Mouse (Mus musculus): Measurements from ENCODE around the gene Myg1. TPM values are rescaled to one million over a fixed set of nuclear protein-coding genes. Genes with fewer than 3 reads are reported as not detected.

Gene Myg1
- polyA plus RNA-seq, 2 experiments, result 32.5 to 43.2 TPM

- Histone ChIP-seq H3K36me3 (replicated peaks; ENCODE audit: control insufficient read depth, insufficient read depth, low read depth) (no peaks in the 10 kb centered on the region), H3K9ac (replicated peaks) (no peak overlapping the region), H3K27ac (no peak overlapping the region), H3K4me1 (replicated peaks; ENCODE audit: control insufficient read depth in 2 of 2, insufficient read depth in 2 of 2, low read length in 1 of 2) (0 out of 4 replicates have a peak, but pooled peaks cover 0 to 2% of the 10 kb centered on the region in 2 experiments), H3K4me2 (ENCODE audit: low read depth) (no peak overlapping the region), H3K4me3 (ENCODE audit: insufficient read depth in 1 of 2, low read depth in 2 of 2, low read length in 2 of 2) (no peak overlapping the region), H3K27me3 (ENCODE audit: control insufficient read depth, insufficient read depth, low read length) (peaks cover 40% of the 10 kb centered on the region), H3K9me3 (ENCODE audit: control insufficient read depth, low read length) (no peaks in the 10 kb centered on the region)
- TF ChIP-seq CTCF (IDR thresholded peaks at IDR 0.05; ENCODE audit: low read depth) (no peak), EP300 (IDR thresholded peaks at IDR 0.05; ENCODE audit: low read depth) (no peak)
- no peak for ATAC-seq (ENCODE audit: insufficient read depth)
- 16% methylated on average over 7 of the region's 7 CpGs for WGBS (ENCODE audit: insufficient replicate concordance)
- no peak for DNase-seq (ENCODE audit: low read depth in 3 of 3, low spot score in 3 of 3)
Measured at GRCm38 (mm10) chr15:102366238-102366637, 34.7 kb downstream of the Myg1 start.

- H3K36me3 ChIP-seq (replicated peaks; ENCODE audit: control insufficient read depth, insufficient read depth, low read depth), result no peaks in the 10 kb centered on the region
- no peak for TF ChIP-seq EP300 (IDR thresholded peaks at IDR 0.05; ENCODE audit: low read depth)
- TF ChIP-seq CTCF (IDR thresholded peaks at IDR 0.05; ENCODE audit: low read depth), result no peak
- 6% methylated on average over 15 of the region's 15 CpGs for WGBS (ENCODE audit: insufficient replicate concordance)
- H3K9me3 ChIP-seq (ENCODE audit: control insufficient read depth, low read length), result no peaks in the 10 kb centered on the region
- H3K4me3 ChIP-seq (ENCODE audit: insufficient read depth in 1 of 2, low read depth in 2 of 2, low read length in 2 of 2), result no peak within 1 kb of the TSS
- H3K4me2 ChIP-seq (ENCODE audit: low read depth), result no peak within 1 kb of the TSS
- no peak for ATAC-seq (ENCODE audit: insufficient read depth)
- peaks cover 43% of the 10 kb centered on the region for H3K27me3 ChIP-seq (ENCODE audit: control insufficient read depth, insufficient read depth, low read length)
- DNase-seq (ENCODE audit: low read depth in 3 of 3, low spot score in 3 of 3), result no peak
- H3K9ac ChIP-seq (replicated peaks), result no peak within 1 kb of the TSS
- 0 out of 4 replicates have a peak, but pooled peaks cover 0 to 2% of the 10 kb centered on the region in 2 experiments for H3K4me1 ChIP-seq (replicated peaks; ENCODE audit: control insufficient read depth in 2 of 2, insufficient read depth in 2 of 2, low read length in 1 of 2)
- H3K27ac ChIP-seq, result no peak within 1 kb of the TSS
Measured at GRCm38 (mm10) chr15:102366733-102367344, 35.3 kb downstream of the Myg1 start, which contains the start of gene Sp7. Sp7 (minus strand) TSS chr15:102367182.

GRCm38 (mm10) chr15:102369972-102370371 is 38.5 kb downstream of the Myg1 start:
- Histone ChIP-seq H3K27ac (no peak overlapping the region), H3K4me2 (ENCODE audit: low read depth) (no peak overlapping the region), H3K4me1 (replicated peaks; ENCODE audit: control insufficient read depth in 2 of 2, insufficient read depth in 2 of 2, low read length in 1 of 2) (no peaks in the 10 kb centered on the region), H3K27me3 (ENCODE audit: control insufficient read depth, insufficient read depth, low read length) (peaks cover 30% of the 10 kb centered on the region), H3K9ac (replicated peaks) (no peak overlapping the region), H3K4me3 (ENCODE audit: insufficient read depth in 1 of 2, low read depth in 2 of 2, low read length in 2 of 2) (no peak overlapping the region), H3K36me3 (replicated peaks; ENCODE audit: control insufficient read depth, insufficient read depth, low read depth) (no peaks in the 10 kb centered on the region), H3K9me3 (ENCODE audit: control insufficient read depth, low read length) (no peaks in the 10 kb centered on the region)
- 12% methylated on average over 13 of the region's 13 CpGs for WGBS (ENCODE audit: insufficient replicate concordance)
- DNase-seq (ENCODE audit: low read depth in 3 of 3, low spot score in 3 of 3) (no peak), ATAC-seq (ENCODE audit: insufficient read depth) (no peak)
- TF ChIP-seq EP300 (IDR thresholded peaks at IDR 0.05; ENCODE audit: low read depth), result no peak
- no peak for TF ChIP-seq CTCF (IDR thresholded peaks at IDR 0.05; ENCODE audit: low read depth)

GRCm38 (mm10) chr15:102370727-102371126 is 39.2 kb downstream of the Myg1 start:
- Histone ChIP-seq H3K4me1 (replicated peaks; ENCODE audit: control insufficient read depth in 2 of 2, insufficient read depth in 2 of 2, low read length in 1 of 2) (no peaks in the 10 kb centered on the region), H3K36me3 (replicated peaks; ENCODE audit: control insufficient read depth, insufficient read depth, low read depth) (no peaks in the 10 kb centered on the region), H3K9me3 (ENCODE audit: control insufficient read depth, low read length) (no peaks in the 10 kb centered on the region), H3K9ac (replicated peaks) (no peak overlapping the region), H3K27ac (no peak overlapping the region), H3K27me3 (ENCODE audit: control insufficient read depth, insufficient read depth, low read length) (peaks cover 27% of the 10 kb centered on the region), H3K4me3 (ENCODE audit: insufficient read depth in 1 of 2, low read depth in 2 of 2, low read length in 2 of 2) (no peak overlapping the region), H3K4me2 (ENCODE audit: low read depth) (no peak overlapping the region)
- TF ChIP-seq EP300 (IDR thresholded peaks at IDR 0.05; ENCODE audit: low read depth) (no peak), CTCF (IDR thresholded peaks at IDR 0.05; ENCODE audit: low read depth) (no peak)
- DNase-seq (ENCODE audit: low read depth in 3 of 3, low spot score in 3 of 3) (no peak), ATAC-seq (ENCODE audit: insufficient read depth) (no peak)
- 21% methylated on average over 10 of the region's 10 CpGs for WGBS (ENCODE audit: insufficient replicate concordance)

GRCm38 (mm10) chr15:102376453-102377162 is 45.1 kb downstream of the Myg1 start:
- peak; percentile 88 for ATAC-seq (ENCODE audit: insufficient read depth)
- no peak overlapping the region for H3K27ac ChIP-seq
- no peaks in the 10 kb centered on the region for H3K9me3 ChIP-seq (ENCODE audit: control insufficient read depth, low read length)
- H3K27me3 ChIP-seq (ENCODE audit: control insufficient read depth, insufficient read depth, low read length), result no peaks in the 10 kb centered on the region; the same call in 1 of the 2 replicates
- 2% methylated on average over 41 of the region's 43 CpGs for WGBS (ENCODE audit: insufficient replicate concordance)
- H3K36me3 ChIP-seq (replicated peaks; ENCODE audit: control insufficient read depth, insufficient read depth, low read depth), result no peaks in the 10 kb centered on the region
- H3K4me2 ChIP-seq (ENCODE audit: low read depth), result peak overlapping the region; percentile 95
- DNase-seq (ENCODE audit: low read depth in 3 of 3, low spot score in 3 of 3), result no peak
- TF ChIP-seq CTCF (IDR thresholded peaks at IDR 0.05; ENCODE audit: low read depth), result no peak
- no peak for TF ChIP-seq EP300 (IDR thresholded peaks at IDR 0.05; ENCODE audit: low read depth)
- H3K4me3 ChIP-seq (ENCODE audit: insufficient read depth in 1 of 2, low read depth in 2 of 2, low read length in 2 of 2), result peak overlapping the region; percentile 57 to 82
- H3K9ac ChIP-seq (replicated peaks), result peak overlapping the region; percentile 66
- H3K4me1 ChIP-seq (replicated peaks; ENCODE audit: control insufficient read depth in 2 of 2, insufficient read depth in 2 of 2, low read length in 1 of 2), result peaks cover 8 to 14% of the 10 kb centered on the region in 2 experiments

Data from liver, embryonic 14.5 days (tissue).